Mouse (Mus musculus) bone marrow macrophage, adult 2 months (primary cell): Measurements from ENCODE around the gene Gstp1.

Experiments used
- CTCF ChIP-seq: IDR thresholded peaks from 2 replicates; pipeline ENCODE4 v1.5.1; 2012; ENCODE audit warnings: low read depth, mild to moderate bottlenecking, low read length, moderate library complexity
- POLR2A ChIP-seq: IDR thresholded peaks from 2 replicates; pipeline ENCODE4 v1.6.1; 2012; ENCODE audit warnings: mild to moderate bottlenecking, low read depth, low read length, borderline replicate concordance

DNA sequence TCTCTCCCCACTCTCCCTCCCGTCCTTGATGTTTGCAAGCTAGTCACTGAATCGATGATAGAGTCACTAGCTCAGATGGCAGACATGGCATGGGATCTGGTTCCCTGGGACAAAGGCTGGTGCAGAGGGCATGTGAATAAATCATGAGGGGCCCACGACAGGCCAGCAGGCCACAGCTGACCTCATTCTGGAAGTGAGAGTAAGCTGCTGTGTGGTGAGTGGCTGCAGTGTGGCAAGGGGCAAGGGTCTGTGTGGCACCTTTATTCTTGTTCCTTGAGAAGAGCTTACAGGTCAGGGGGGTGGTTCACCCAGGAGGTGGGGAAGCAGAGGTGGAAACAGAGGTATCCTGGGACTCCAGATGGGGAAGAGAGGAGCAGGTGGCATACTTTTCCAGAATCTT lies 43.6 kb upstream of the Gstp1 start, which contains the start of gene Cabp2:
- TF ChIP-seq CTCF (no peak), POLR2A (no peak)
